Mouse (Mus musculus) forebrain, embryonic 13.5 days (tissue): ENCODE results near the gene Tmem141. TPM values are rescaled to one million over a fixed set of nuclear protein-coding genes. Genes with fewer than 3 reads are reported as not detected.

Experiments
- ATAC-seq: fragments of 200-750 bp; cut with Nextera tagmentation; 2 replicates; pipeline ENCODE4 v1.8.0; 2017
- H3K27ac ChIP-seq: fragments of 300-500 bp; sonication (generic); 2 replicates; pipeline ENCODE4 v1.5.1; 2015; ENCODE audit warnings: inconsistent platforms, mild to moderate bottlenecking, moderate library complexity
- H3K27me3 ChIP-seq: fragments of 300-500 bp; sonication (generic); 2 replicates; pipeline ENCODE4 v1.6.1; 2015; ENCODE audit warnings: mild to moderate bottlenecking, inconsistent platforms
- H3K36me3 ChIP-seq: fragments of 300-500 bp; sonication (generic); 2 replicates; pipeline ENCODE4 v1.6.1; 2015; ENCODE audit warnings: mild to moderate bottlenecking, inconsistent platforms; ENCODE audit not compliant: poor library complexity, severe bottlenecking
- H3K4me1 ChIP-seq: fragments of 300-500 bp; sonication (generic); 2 replicates; pipeline ENCODE4 v1.6.1; 2015; ENCODE audit warnings: inconsistent platforms
- H3K4me2 ChIP-seq: fragments of 300-500 bp; sonication (generic); 2 replicates; pipeline ENCODE4 v1.6.1; 2015; ENCODE audit warnings: inconsistent platforms, mild to moderate bottlenecking, moderate library complexity
- H3K4me3 ChIP-seq: fragments of 300-500 bp; sonication (generic); 2 replicates; pipeline ENCODE4 v1.5.1; 2015; ENCODE audit warnings: mild to moderate bottlenecking, inconsistent platforms
- H3K9ac ChIP-seq: fragments of 300-500 bp; sonication (generic); 2 replicates; pipeline ENCODE4 v1.6.1; 2015; ENCODE audit warnings: mild to moderate bottlenecking, inconsistent platforms
- H3K9me3 ChIP-seq: fragments of 300-500 bp; sonication (generic); replicated peaks from 2 replicates; pipeline ENCODE4 v1.6.1; 2016; ENCODE audit warnings: inconsistent platforms
- WGBS: fragments of 180-500 bp; shearing (Covaris S2); methylation state at CpG from one replicate; pipeline ENCODE4 v1.1.7; 2015; 5-methylcytosine and 5-hydroxymethylcytosine counted together
- polyA plus RNA-seq: library from polyadenylated mRNA; unstranded; fragments of >200 nt; fragmentation: Nextera tagmentation; extraction: Ambion mirVana; gene quantifications from 2 replicates; pipeline ENCODE4 v1.2.1, GENCODE M21; 2015

The Tmem141 gene
- polyA plus RNA-seq, 1 experiment from 2014 or later, result 14.3 TPM

- peak overlapping the region; percentile 69 for H3K4me2 ChIP-seq
- ATAC-seq, result 0 out of 2 replicates have a peak, but pooled peaks have one; percentile 1
- WGBS, result 35% methylated on average over 6 of the region's 6 CpGs
These were observed 39.9 kb downstream of the Tmem141 start for GRCm38 (mm10) chr2:25581901-25582301.

GRCm38 (mm10) chr2:25581294-25581864 lies 40.4 kb downstream of the Tmem141 start, which contains the start of gene Ajm1:
Gene Ajm1, minus strand, starts transcription at chr2:25581757.
- H3K9me3 ChIP-seq, result no peaks in the 10 kb centered on the region
- peaks cover 50% of the 10 kb centered on the region for H3K27me3 ChIP-seq
- peak within 1 kb of the TSS; percentile 59 for H3K9ac ChIP-seq
- 6% methylated on average over 19 of the region's 19 CpGs for WGBS
- ATAC-seq, result peak; percentile 75
- H3K27ac ChIP-seq, result no peak within 1 kb of the TSS
- H3K4me1 ChIP-seq, result peaks cover 52% of the 10 kb centered on the region
- H3K4me3 ChIP-seq, result peak within 1 kb of the TSS; percentile 42
- peaks cover 32% of the 10 kb centered on the region for H3K36me3 ChIP-seq
- peak within 1 kb of the TSS; percentile 69 for H3K4me2 ChIP-seq

More at GRCm38 (mm10) chr2:25581901-25582301, 39.9 kb downstream of the Tmem141 start:
- Histone ChIP-seq H3K9me3 (no peaks in the 10 kb centered on the region), H3K27me3 (peaks cover 45% of the 10 kb centered on the region), H3K9ac (no peak overlapping the region), H3K27ac (no peak overlapping the region), H3K36me3 (peaks cover 37% of the 10 kb centered on the region), H3K4me3 (no peak overlapping the region; the same call in 1 of the 2 replicates), H3K4me1 (peaks cover 50% of the 10 kb centered on the region)

- peak overlapping the region; percentile 59; the same call in 1 of the 2 replicates for H3K9ac ChIP-seq
- peaks cover 26% of the 10 kb centered on the region for H3K36me3 ChIP-seq
- 52% methylated on average over 5 of the region's 6 CpGs for WGBS
- ATAC-seq, result 0 out of 2 replicates have a peak, but pooled peaks have one; percentile 3
- H3K4me3 ChIP-seq, result peak overlapping the region; percentile 42; the same call in 1 of the 2 replicates
- H3K4me1 ChIP-seq, result peaks cover 56% of the 10 kb centered on the region
- no peak overlapping the region for H3K27ac ChIP-seq
- H3K9me3 ChIP-seq, result no peaks in the 10 kb centered on the region
- H3K4me2 ChIP-seq, result peak overlapping the region; percentile 69
- peaks cover 57% of the 10 kb centered on the region for H3K27me3 ChIP-seq
These were observed 41.1 kb downstream of the Tmem141 start for GRCm38 (mm10) chr2:25580621-25581101.

- Histone ChIP-seq H3K4me2 (peak overlapping the region; percentile 39), H3K36me3 (peaks cover 18% of the 10 kb centered on the region), H3K9ac (no peak overlapping the region), H3K27me3 (peaks cover 59% of the 10 kb centered on the region), H3K4me3 (peak overlapping the region; percentile 19), H3K9me3 (no peaks in the 10 kb centered on the region), H3K4me1 (peaks cover 60% of the 10 kb centered on the region), H3K27ac (no peak overlapping the region)
- 7% methylated on average over 27 of the region's 27 CpGs for WGBS
- no peak for ATAC-seq
These were observed 41.9 kb downstream of the Tmem141 start for GRCm38 (mm10) chr2:25579737-25580460.

GRCm38 (mm10) chr2:25578796-25579736 lies 42.7 kb downstream of the Tmem141 start:
- Histone ChIP-seq H3K4me2 (peak overlapping the region; percentile 39), H3K27ac (no peak overlapping the region), H3K4me3 (peak overlapping the region; percentile 19), H3K27me3 (peaks cover 59% of the 10 kb centered on the region), H3K9me3 (no peaks in the 10 kb centered on the region), H3K36me3 (peaks cover 10% of the 10 kb centered on the region), H3K9ac (no peak overlapping the region), H3K4me1 (peaks cover 62% of the 10 kb centered on the region)
- 5% methylated on average over 77 of the region's 77 CpGs for WGBS
- no peak for ATAC-seq

GRCm38 (mm10) chr2:25577951-25578795 lies 43.6 kb downstream of the Tmem141 start:
- H3K9ac ChIP-seq, result 0 out of 2 replicates have a peak overlapping the region, but pooled peaks have one; percentile 30
- H3K27me3 ChIP-seq, result peaks cover 59% of the 10 kb centered on the region
- H3K36me3 ChIP-seq, result peaks cover under 1% of the 10 kb centered on the region
- 4% methylated on average over 75 of the region's 75 CpGs for WGBS
- H3K4me1 ChIP-seq, result peaks cover 71% of the 10 kb centered on the region
- H3K4me2 ChIP-seq, result peak overlapping the region; percentile 49
- H3K4me3 ChIP-seq, result peak overlapping the region; percentile 27
- no peak for ATAC-seq
- H3K9me3 ChIP-seq, result no peaks in the 10 kb centered on the region
- H3K27ac ChIP-seq, result no peak overlapping the region

- Histone ChIP-seq H3K4me2 (peak overlapping the region; percentile 49), H3K27ac (no peak overlapping the region), H3K36me3 (no peaks in the 10 kb centered on the region), H3K4me3 (peak overlapping the region; percentile 27), H3K4me1 (peaks cover 73% of the 10 kb centered on the region), H3K9me3 (no peaks in the 10 kb centered on the region), H3K9ac (0 out of 2 replicates have a peak overlapping the region, but pooled peaks have one; percentile 30), H3K27me3 (peaks cover 59% of the 10 kb centered on the region)
- ATAC-seq, result no peak
- WGBS, result 16% methylated on average over 92 of the region's 92 CpGs
These were observed 44.6 kb downstream of the Tmem141 start for GRCm38 (mm10) chr2:25576965-25577891.

GRCm38 (mm10) chr2:25576028-25576850 lies 45.6 kb downstream of the Tmem141 start:
- peaks cover 65% of the 10 kb centered on the region for H3K4me1 ChIP-seq
- peaks cover 9% of the 10 kb centered on the region for H3K36me3 ChIP-seq
- 0 out of 2 replicates have a peak overlapping the region, but pooled peaks have one; percentile 54 for H3K4me3 ChIP-seq
- peak overlapping the region; percentile 92 for H3K4me2 ChIP-seq
- H3K27ac ChIP-seq, result no peak overlapping the region
- peaks cover 57% of the 10 kb centered on the region for H3K27me3 ChIP-seq
- no peak for ATAC-seq
- peak overlapping the region; percentile 71; the same call in 1 of the 2 replicates for H3K9ac ChIP-seq
- WGBS, result 65% methylated on average over 16 of the region's 16 CpGs
- H3K9me3 ChIP-seq, result no peaks in the 10 kb centered on the region

- peaks cover 50% of the 10 kb centered on the region for H3K27me3 ChIP-seq
- peak overlapping the region; percentile 54 for H3K4me3 ChIP-seq
- peak overlapping the region; percentile 76 for H3K27ac ChIP-seq
- no peak; the same call in 1 of the 2 replicates for ATAC-seq
- WGBS, result 9% methylated on average over 21 of the region's 21 CpGs
- no peaks in the 10 kb centered on the region for H3K9me3 ChIP-seq
- peaks cover 15% of the 10 kb centered on the region for H3K36me3 ChIP-seq
- peaks cover 58% of the 10 kb centered on the region for H3K4me1 ChIP-seq
- peak overlapping the region; percentile 71 for H3K9ac ChIP-seq
- peak overlapping the region; percentile 92 for H3K4me2 ChIP-seq
These were observed 46.3 kb downstream of the Tmem141 start for GRCm38 (mm10) chr2:25575432-25576027.
